Mouse (Mus musculus) forebrain, embryonic 14.5 days (tissue): ENCODE measurements around the gene Taf12. TPM values are rescaled to one million over a fixed set of nuclear protein-coding genes. Genes with fewer than 3 reads are reported as not detected.
A peak's percentile ranks its signal among the peaks of the same experiment; 100 is the strongest.
"Not testable (repeated sequence)": the region's sequence is repeated elsewhere in the genome, so short reads cannot be mapped to it uniquely, and the experiment has no call there.

Experiments used
- ATAC-seq: fragments of 200-750 bp; cut with Nextera tagmentation; 2 replicates; pipeline ENCODE4 v1.8.0; 2017; ENCODE audit warnings: mild to moderate bottlenecking, moderate library complexity
- DNase-seq: peaks from one replicate; pipeline ENCODE4 v3.0.0-alpha.2; 2015; ENCODE audit warnings: low spot score
- H3K27ac ChIP-seq: fragments of 300-500 bp; sonication (generic); 2 replicates; pipeline ENCODE4 v1.5.1; 2014; ENCODE audit warnings: low read depth, mild to moderate bottlenecking, control low read depth, low read length, moderate library complexity
- H3K27me3 ChIP-seq: fragments of 300-500 bp; sonication (generic); replicated peaks from 2 replicates; pipeline ENCODE4 v1.6.1; 2014; ENCODE audit warnings: low read length, control low read depth, mixed read lengths; ENCODE audit not compliant: control insufficient read depth, insufficient read depth
- H3K36me3 ChIP-seq: fragments of 300-500 bp; sonication (generic); 2 replicates; pipeline ENCODE4 v1.6.1; 2014; ENCODE audit warnings: low read length, control low read depth; ENCODE audit not compliant: control insufficient read depth, insufficient read depth
- H3K4me1 ChIP-seq: fragments of 300-500 bp; sonication (generic); 2 replicates; pipeline ENCODE4 v1.6.1; 2014; ENCODE audit warnings: antibody characterized with exemption, low read length, control low read depth; ENCODE audit not compliant: control insufficient read depth, insufficient read depth
- H3K4me2 ChIP-seq: fragments of 300-500 bp; sonication (generic); 2 replicates; pipeline ENCODE4 v1.6.1; 2014; ENCODE audit warnings: mild to moderate bottlenecking, control low read depth, low read length
- H3K4me3 ChIP-seq: fragments of 300-500 bp; sonication (generic); 2 replicates; pipeline ENCODE4 v1.5.1; 2014; ENCODE audit warnings: low read depth, low read length, control low read depth
- H3K9ac ChIP-seq: fragments of 300-500 bp; sonication (generic); 2 replicates; pipeline ENCODE4 v1.6.1; 2014; ENCODE audit warnings: mild to moderate bottlenecking, low read length, control low read depth, moderate library complexity
- H3K9me3 ChIP-seq: fragments of 300-500 bp; sonication (generic); replicated peaks from 2 replicates; pipeline ENCODE4 v1.6.1; 2016; ENCODE audit warnings: low read length, control low read depth, mixed read lengths; ENCODE audit not compliant: control insufficient read depth
- WGBS: fragments of 180-500 bp; shearing (Covaris S2); extraction: QIAGEN DNeasy Blood & Tissue Kit; methylation state at CpG from one replicate; pipeline ENCODE4 v1.1.7; 2014; 5-methylcytosine and 5-hydroxymethylcytosine counted together
- polyA plus RNA-seq: library from polyadenylated mRNA; unstranded; fragments of >200 nt; fragmentation: Nextera tagmentation; extraction: Ambion mirVana; gene quantifications from 2 replicates; pipeline ENCODE4 v1.2.1, GENCODE M21; 2014

Gene Taf12
- polyA plus RNA-seq, 1 experiment from 2014 or later: 51.8 TPM

GRCm38 (mm10) chr4:132263313-132263712, 10.9 kb upstream of the Taf12 start:
- Histone ChIP-seq H3K27me3 (no peaks in the 10 kb centered on the region), H3K4me1 (peaks cover 8% of the 10 kb centered on the region), H3K4me3 (no peak overlapping the region), H3K27ac (no peak overlapping the region), H3K36me3 (no peaks in the 10 kb centered on the region), H3K9ac (no peak overlapping the region), H3K9me3 (no peaks in the 10 kb centered on the region), H3K4me2 (no peak overlapping the region)
- WGBS: 94% methylated on average over 7 of the region's 7 CpGs
- ATAC-seq (no peak), DNase-seq (no peak)

- no peak overlapping the region for H3K9ac ChIP-seq
- no peak overlapping the region for H3K4me3 ChIP-seq
- ATAC-seq (no peak), DNase-seq (no peak)
- H3K9me3 ChIP-seq: no peaks in the 10 kb centered on the region
- H3K4me2 ChIP-seq: no peak overlapping the region
- 86% methylated on average over 3 of the region's 3 CpGs for WGBS
- no peaks in the 10 kb centered on the region for H3K27me3 ChIP-seq
- H3K27ac ChIP-seq: 0 out of 2 replicates have a peak overlapping the region, but pooled peaks have one; percentile 21
- no peaks in the 10 kb centered on the region for H3K4me1 ChIP-seq
- no peaks in the 10 kb centered on the region for H3K36me3 ChIP-seq
Observed at GRCm38 (mm10) chr4:132266835-132267349, 7.3 kb upstream of the Taf12 start.

- Histone ChIP-seq H3K4me3 (no peak overlapping the region), H3K27ac (peak overlapping the region; percentile 91; the same call in 1 of the 2 replicates), H3K4me1 (peaks cover 5% of the 10 kb centered on the region), H3K9ac (no peak overlapping the region), H3K27me3 (no peaks in the 10 kb centered on the region), H3K36me3 (no peaks in the 10 kb centered on the region), H3K4me2 (no peak overlapping the region), H3K9me3 (no peaks in the 10 kb centered on the region)
- DNase-seq: peak; percentile 38
- no peak for ATAC-seq
- 18% methylated on average over 6 of the region's 6 CpGs for WGBS
Observed at GRCm38 (mm10) chr4:132268871-132269739, 5.1 kb upstream of the Taf12 start.

GRCm38 (mm10) chr4:132269740-132270560, 4.2 kb upstream of the Taf12 start:
- Histone ChIP-seq H3K4me2 (peak overlapping the region; percentile 54), H3K9me3 (no peaks in the 10 kb centered on the region), H3K9ac (peak overlapping the region; percentile 71), H3K36me3 (no peaks in the 10 kb centered on the region), H3K27ac (peak overlapping the region; percentile 91), H3K27me3 (no peaks in the 10 kb centered on the region), H3K4me1 (peaks cover 5% of the 10 kb centered on the region), H3K4me3 (peak overlapping the region; percentile 25)
- DNase-seq: peak; percentile 97
- under 1% methylated on average over 35 of the region's 35 CpGs for WGBS
- ATAC-seq: peak; percentile 76

GRCm38 (mm10) chr4:132273166-132273565, 1.0 kb upstream of the Taf12 start:
- WGBS: 53% methylated on average over 2 of the region's 2 CpGs
- Histone ChIP-seq H3K9me3 (no peaks in the 10 kb centered on the region), H3K27ac (no peak overlapping the region), H3K4me2 (peak overlapping the region; percentile 89), H3K4me1 (peaks cover 9% of the 10 kb centered on the region), H3K27me3 (no peaks in the 10 kb centered on the region), H3K36me3 (no peaks in the 10 kb centered on the region), H3K4me3 (peak overlapping the region; percentile 71; the same call in 1 of the 2 replicates), H3K9ac (peak overlapping the region; percentile 94; the same call in 1 of the 2 replicates)
- DNase-seq: no peak
- no peak for ATAC-seq

GRCm38 (mm10) chr4:132275949-132276348, 1.8 kb downstream of the Taf12 start:
- Histone ChIP-seq H3K36me3 (peaks cover 3% of the 10 kb centered on the region; the same call in 1 of the 2 replicates), H3K9me3 (no peaks in the 10 kb centered on the region), H3K9ac (no peak overlapping the region), H3K4me2 (0 out of 2 replicates have a peak overlapping the region, but pooled peaks have one; percentile 12), H3K27ac (no peak overlapping the region), H3K4me1 (peaks cover 9% of the 10 kb centered on the region), H3K4me3 (no peak overlapping the region), H3K27me3 (no peaks in the 10 kb centered on the region)
- WGBS: 91% methylated on average over 3 of the region's 3 CpGs
- DNase-seq (no peak), ATAC-seq (no peak)

GRCm38 (mm10) chr4:132288840-132289239, 14.7 kb downstream of the Taf12 start:
- not testable (repeated sequence) for ATAC-seq, H3K27ac ChIP-seq

GRCm38 (mm10) chr4:132291056-132291455, 16.9 kb downstream of the Taf12 start:
- no peaks in the 10 kb centered on the region for H3K4me1 ChIP-seq
- no peaks in the 10 kb centered on the region for H3K27me3 ChIP-seq
- H3K9ac ChIP-seq: no peak overlapping the region
- no peak for DNase-seq
- no peak overlapping the region for H3K27ac ChIP-seq
- no peaks in the 10 kb centered on the region for H3K9me3 ChIP-seq
- ATAC-seq: no peak
- no peak overlapping the region for H3K4me3 ChIP-seq
- H3K4me2 ChIP-seq: no peak overlapping the region
- peaks cover 49% of the 10 kb centered on the region for H3K36me3 ChIP-seq
- 96% methylated on average over 4 of the region's 4 CpGs for WGBS

More at GRCm38 (mm10) chr4:132288840-132289239, 14.7 kb downstream of the Taf12 start:
- H3K27me3 ChIP-seq, H3K4me3 ChIP-seq, H3K9me3 ChIP-seq, H3K4me1 ChIP-seq, H3K9ac ChIP-seq, DNase-seq, H3K4me2 ChIP-seq: not testable (repeated sequence)
- peaks cover 58% of the 10 kb centered on the region for H3K36me3 ChIP-seq
- 91% methylated on average over 2 of the region's 5 CpGs for WGBS
